Comparison of ENCODE assay signal across 9 mouse cellular contexts in genomic region chr13:64438863-64439452, GRCm38 (mm10). TPM values are rescaled to one million over a fixed set of nuclear protein-coding genes. Genes with fewer than 3 reads are reported as not detected.
DNase-seq lines count a peak whose midpoint lies in the region; ATAC-seq and TF ChIP-seq lines count a peak whose summit lies in the region.
"Had no signal": no experiment of that assay in that cellular context is flagged by ENCODE, and none has a peak within 500 bp of the region (broad histone marks: within the 10 kb centered on the region; RNA-seq: fewer than 3 reads in every experiment).

No protein-coding gene starts in this region.

- H3K79me2 ChIP-seq in MEL (ENCODE audit: control insufficient read depth, insufficient read depth, low read length, poor library complexity) = no peaks in the 10 kb centered on the region

- no peaks in the 10 kb centered on the region for H3K27me3 ChIP-seq in MEL (ENCODE audit: control insufficient read depth in 1 of 2, insufficient read depth in 2 of 2, low read length in 2 of 2)
- H3K27me3 ChIP-seq in forebrain, embryonic 16.5 days (replicated peaks; ENCODE audit: control insufficient read depth, insufficient read depth, low read length) = no peaks in the 10 kb centered on the region
- H3K27me3 ChIP-seq in hindbrain, embryonic 10.5 days (ENCODE audit: insufficient read depth, poor library complexity, severe bottlenecking) = no peaks in the 10 kb centered on the region
- no peaks in the 10 kb centered on the region for H3K27me3 ChIP-seq in lung, embryonic 16.5 days (ENCODE audit: control insufficient read depth, insufficient read depth, low read depth, low read length)
- H3K27me3 ChIP-seq: heart, embryonic 13.5 days had no signal

- peak; percentile 83 for DNase-seq in MEL (ENCODE audit: low read depth, low spot score)
- DNase-seq in cerebellum, adult 11 months = peak; percentile 63
- DNase-seq in hindbrain, embryonic 10.5 days (ENCODE audit: low spot score) = peak; percentile 64
- peak; percentile 51 to 66 for DNase-seq in layer of hippocampus, adult 8-10 months (ENCODE audit: low spot score in 2 of 2)
- peak; percentile 62 for DNase-seq in ovary, postnatal 14 days (ENCODE audit: low spot score)
- peak; percentile 84 for DNase-seq in thymus, postnatal 14 days

- H3K4me3 ChIP-seq in MEL (ENCODE audit: control insufficient read depth in 1 of 2, insufficient read depth in 1 of 2, low read depth in 2 of 2, low read length in 2 of 2) = no peak overlapping the region
- no peak overlapping the region for H3K4me3 ChIP-seq in forebrain, embryonic 16.5 days (replicated peaks; ENCODE audit: low read length)
- no peak overlapping the region for H3K4me3 ChIP-seq in hindbrain, embryonic 10.5 days
- H3K4me3 ChIP-seq in lung, embryonic 16.5 days (ENCODE audit: low read length) = no peak overlapping the region
- H3K4me3 ChIP-seq: heart, embryonic 13.5 days had no signal

- WGBS in forebrain, embryonic 16.5 days = 53% methylated on average over 9 of the region's 9 CpGs
- WGBS in hindbrain, embryonic 10.5 days = 60% methylated on average over 9 of the region's 9 CpGs
- WGBS in lung, embryonic 16.5 days = 62% methylated on average over 9 of the region's 9 CpGs

- TF ChIP-seq CTCF in MEL (IDR thresholded peaks at IDR 0.05 in 2 of 3, conservative IDR thresholded peaks at IDR 0.05 in 1 of 3; ENCODE audit: control insufficient read depth in 1 of 3, insufficient read depth in 1 of 3, low read depth in 2 of 3, low read length in 3 of 3, poor library complexity in 1 of 3, severe bottlenecking in 1 of 3) = peak; percentile 74 to 96 (median 77)

- no peaks in the 10 kb centered on the region for H3K9me3 ChIP-seq in MEL (replicated peaks; ENCODE audit: insufficient read depth, low read length)
- no peaks in the 10 kb centered on the region for H3K9me3 ChIP-seq in forebrain, embryonic 16.5 days (ENCODE audit: control insufficient read depth, low read length)
- H3K9me3 ChIP-seq in hindbrain, embryonic 10.5 days = no peaks in the 10 kb centered on the region
- H3K9me3 ChIP-seq in lung, embryonic 16.5 days (ENCODE audit: control insufficient read depth, low read length) = no peaks in the 10 kb centered on the region
- H3K9me3 ChIP-seq: heart, embryonic 13.5 days had no signal

- H3K9ac ChIP-seq in MEL (ENCODE audit: control insufficient read depth, low read depth, low read length, poor library complexity, severe bottlenecking) = no peak overlapping the region
- no peak overlapping the region for H3K9ac ChIP-seq in forebrain, embryonic 16.5 days (replicated peaks; ENCODE audit: low read depth, low read length)
- no peak overlapping the region for H3K9ac ChIP-seq in lung, embryonic 16.5 days (ENCODE audit: low read length)
- H3K9ac ChIP-seq: heart, embryonic 13.5 days had no signal

- no peak for TF ChIP-seq EP300 in MEL (IDR thresholded peaks at IDR 0.05; ENCODE audit: low read depth in 1 of 2, low read length in 2 of 2)

- H3K4me1 ChIP-seq in MEL (ENCODE audit: control insufficient read depth in 1 of 2, insufficient read depth in 2 of 2, low read length in 2 of 2) = peaks cover 0 to 4% of the 10 kb centered on the region in 2 experiments; a peak in 2 of 4 replicates
- no peaks in the 10 kb centered on the region for H3K4me1 ChIP-seq in forebrain, embryonic 16.5 days (replicated peaks; ENCODE audit: control insufficient read depth, insufficient read depth, low read length)
- no peaks in the 10 kb centered on the region for H3K4me1 ChIP-seq in hindbrain, embryonic 10.5 days (replicated peaks)
- H3K4me1 ChIP-seq in lung, embryonic 16.5 days (replicated peaks; ENCODE audit: control insufficient read depth, insufficient read depth, low read length) = no peaks in the 10 kb centered on the region
- H3K4me1 ChIP-seq: heart, embryonic 13.5 days had no signal

- no peak overlapping the region for H3K4me2 ChIP-seq in forebrain, embryonic 16.5 days (ENCODE audit: low read length)
- no peak overlapping the region for H3K4me2 ChIP-seq in lung, embryonic 16.5 days (ENCODE audit: low read depth, low read length)
- H3K4me2 ChIP-seq: heart, embryonic 13.5 days had no signal

- H3K27ac ChIP-seq in MEL (ENCODE audit: control insufficient read depth, low read depth, low read length) = no peak overlapping the region
- no peak overlapping the region for H3K27ac ChIP-seq in forebrain, embryonic 16.5 days (ENCODE audit: low read length)
- H3K27ac ChIP-seq in hindbrain, embryonic 10.5 days = no peak overlapping the region
- H3K27ac ChIP-seq in lung, embryonic 16.5 days (ENCODE audit: low read length) = no peak overlapping the region
- H3K27ac ChIP-seq: heart, embryonic 13.5 days had no signal

- ATAC-seq in forebrain, embryonic 16.5 days = peak; percentile 45
- ATAC-seq in lung, embryonic 16.5 days (ENCODE audit: low read depth) = peak; percentile 69

- TF ChIP-seq RAD21 in MEL (IDR thresholded peaks at IDR 0.05; ENCODE audit: low read depth, low read length) = peak; percentile 94

- H3K36me3 ChIP-seq in MEL (ENCODE audit: control insufficient read depth in 1 of 2, insufficient read depth in 2 of 2, low read length in 2 of 2) = peaks cover 0 to 4% of the 10 kb centered on the region in 2 experiments; a peak in 2 of 4 replicates
- H3K36me3 ChIP-seq in forebrain, embryonic 16.5 days (ENCODE audit: control insufficient read depth, insufficient read depth) = no peaks in the 10 kb centered on the region
- 0 out of 2 replicates have a peak, but pooled peaks cover 7% of the 10 kb centered on the region for H3K36me3 ChIP-seq in hindbrain, embryonic 10.5 days
- H3K36me3 ChIP-seq in lung, embryonic 16.5 days (ENCODE audit: control insufficient read depth, insufficient read depth, low read length) = no peaks in the 10 kb centered on the region
- H3K36me3 ChIP-seq: heart, embryonic 13.5 days had no signal

- TF ChIP-seq POLR2A in MEL (IDR thresholded peaks at IDR 0.05; ENCODE audit: control insufficient read depth in 1 of 2, insufficient read depth in 1 of 2, low read depth in 1 of 2, low read length in 2 of 2, poor library complexity in 1 of 2) = no peak

TF ChIP-seq in MEL, 35 proteins besides CTCF, POLR2A, EP300 and RAD21:
- no peak for TF ChIP-seq UBTF (IDR thresholded peaks at IDR 0.05; ENCODE audit: borderline replicate concordance, insufficient read depth, low read depth, low read length)
- TF ChIP-seq SMC3 (IDR thresholded peaks at IDR 0.05; ENCODE audit: low read depth, low read length) = peak; percentile 99
- TF ChIP-seq POLR2AphosphoS2 (IDR thresholded peaks at IDR 0.05; ENCODE audit: low read length) = no peak
- TF ChIP-seq SIN3A (IDR thresholded peaks at IDR 0.05; ENCODE audit: low read length) = peak; percentile 58; the same call in 1 of the 2 replicates
- TF ChIP-seq ZC3H11A (IDR thresholded peaks at IDR 0.05; ENCODE audit: low read depth, low read length) = peak; percentile 96

RNA-seq across cellular contexts. Expression of gene Cdk20, which starts 6.8 kb away (rescaled TPM):
- 3.4 and 3.6 TPM in 2 replicates for total RNA-seq in MEL (2012; rRNA removed)
- 1 to 10 TPM in 1 of 2 experiments, not detected in 1; 9.3 TPM for polyA plus RNA-seq in MEL (2012; ENCODE audit: insufficient read depth in 1 of 2, insufficient read length in 2 of 2, low read depth in 1 of 2, low replicate concordance in 2 of 2, missing spikeins in 1 of 2)
- 32.6 and 33.1 TPM in 2 replicates for polyA plus RNA-seq in forebrain, embryonic 16.5 days (2015; fragmentation: Nextera tagmentation; extraction: Ambion mirVana)
- polyA plus RNA-seq in hindbrain, embryonic 10.5 days (2016; fragmentation: Nextera tagmentation; extraction: Ambion mirVana) = 10.6 TPM in 2 replicates
- 10 to 100 TPM; 10.7 to 13.9 (median 11.2) TPM for total RNA-seq in layer of hippocampus, adult 8-10 months (2022)
- polyA plus RNA-seq in lung, embryonic 16.5 days (2015; fragmentation: Nextera tagmentation; extraction: Ambion mirVana) = 8.8 and 11.1 TPM in 2 replicates

RNA-seq across cellular contexts. Expression of gene Fam240b, which starts 58.6 kb away (rescaled TPM):
- total RNA-seq in MEL (2012; rRNA removed) = not detected in 2 replicates
- not detected for polyA plus RNA-seq in MEL (2012; ENCODE audit: insufficient read depth in 1 of 2, insufficient read length in 2 of 2, low read depth in 1 of 2, low replicate concordance in 2 of 2, missing spikeins in 1 of 2)
- polyA plus RNA-seq in forebrain, embryonic 16.5 days (2015; fragmentation: Nextera tagmentation; extraction: Ambion mirVana) = not detected in 2 replicates
- polyA plus RNA-seq in hindbrain, embryonic 10.5 days (2016; fragmentation: Nextera tagmentation; extraction: Ambion mirVana) = not detected in 2 replicates
- total RNA-seq in layer of hippocampus, adult 8-10 months (2022) = not detected
- not detected in 2 replicates for polyA plus RNA-seq in lung, embryonic 16.5 days (2015; fragmentation: Nextera tagmentation; extraction: Ambion mirVana)
- polyA plus RNA-seq: heart, embryonic 13.5 days had no signal
